Mouse (Mus musculus): ENCODE measurements around the gene Ralbp1. TPM values are rescaled to one million over a fixed set of nuclear protein-coding genes. Genes with fewer than 3 reads are reported as not detected.

Ralbp1 gene
- total RNA-seq, 2 experiments from 2014 or later: 37.8 to 38.6 TPM

- intact Hi-C loops (cut with DNase I): no loop called here
- DNase-seq (ENCODE audit: low spot score): no peak
Observed at GRCm38 (mm10) chr17:65862579-65862978, 23.0 kb downstream of the Ralbp1 start.

GRCm38 (mm10) chr17:65857617-65858016 lies 28.0 kb downstream of the Ralbp1 start:
- DNase-seq (ENCODE audit: low spot score): no peak
- intact Hi-C loops (cut with DNase I): no loop called here

- no peak for DNase-seq (ENCODE audit: low spot score)
- intact Hi-C loops (cut with DNase I): no loop called here
Observed at GRCm38 (mm10) chr17:65854006-65854405, 31.6 kb downstream of the Ralbp1 start.

DNA sequence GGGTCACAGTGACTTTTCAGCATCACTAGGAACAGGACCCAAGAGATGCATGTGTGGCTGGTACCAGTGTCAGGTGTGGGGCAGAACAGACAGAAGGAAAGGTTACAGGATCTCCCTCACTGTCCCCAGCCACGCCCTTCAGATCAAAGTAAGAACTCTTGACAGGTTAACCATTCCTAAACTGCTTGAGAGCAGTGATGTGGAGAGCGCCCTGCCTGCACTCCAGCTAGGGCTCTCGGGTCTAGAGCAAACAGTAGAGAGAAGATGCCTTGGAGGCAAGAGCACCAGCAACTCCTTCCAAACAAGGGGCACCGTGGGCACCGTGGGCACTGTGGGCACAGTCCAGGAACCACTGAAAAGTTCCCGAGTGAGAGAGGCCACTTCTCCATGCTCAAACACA lies 32.3 kb downstream of the Ralbp1 start:
- intact Hi-C loops (cut with DNase I): no loop called here
- no peak for DNase-seq (ENCODE audit: low spot score)

GRCm38 (mm10) chr17:65851749-65852148 lies 33.8 kb downstream of the Ralbp1 start:
- DNase-seq (ENCODE audit: low spot score): no peak
- intact Hi-C loops (cut with DNase I): no loop called here

DNA sequence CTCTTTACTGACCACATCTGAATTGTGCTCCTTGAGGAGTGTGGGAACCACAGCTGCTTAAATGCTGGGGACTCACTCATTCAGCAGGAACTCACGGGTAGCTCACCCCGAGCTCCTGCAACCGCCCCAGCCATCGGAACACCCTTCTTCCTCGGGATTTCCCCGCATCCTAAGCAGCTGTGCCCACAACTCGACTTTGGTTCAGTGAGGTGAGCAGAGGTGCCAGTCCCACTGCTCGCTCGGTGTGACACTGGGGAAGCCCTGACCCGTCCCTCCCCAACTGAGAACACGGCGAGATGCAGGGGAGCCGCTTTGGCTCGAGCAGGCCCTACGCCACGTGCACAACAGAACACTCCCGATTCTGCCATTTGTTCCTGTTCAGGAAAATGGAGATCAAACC lies 35.1 kb downstream of the Ralbp1 start:
- intact Hi-C loops (cut with DNase I): no loop called here
- no peak for DNase-seq (ENCODE audit: low spot score)

DNA sequence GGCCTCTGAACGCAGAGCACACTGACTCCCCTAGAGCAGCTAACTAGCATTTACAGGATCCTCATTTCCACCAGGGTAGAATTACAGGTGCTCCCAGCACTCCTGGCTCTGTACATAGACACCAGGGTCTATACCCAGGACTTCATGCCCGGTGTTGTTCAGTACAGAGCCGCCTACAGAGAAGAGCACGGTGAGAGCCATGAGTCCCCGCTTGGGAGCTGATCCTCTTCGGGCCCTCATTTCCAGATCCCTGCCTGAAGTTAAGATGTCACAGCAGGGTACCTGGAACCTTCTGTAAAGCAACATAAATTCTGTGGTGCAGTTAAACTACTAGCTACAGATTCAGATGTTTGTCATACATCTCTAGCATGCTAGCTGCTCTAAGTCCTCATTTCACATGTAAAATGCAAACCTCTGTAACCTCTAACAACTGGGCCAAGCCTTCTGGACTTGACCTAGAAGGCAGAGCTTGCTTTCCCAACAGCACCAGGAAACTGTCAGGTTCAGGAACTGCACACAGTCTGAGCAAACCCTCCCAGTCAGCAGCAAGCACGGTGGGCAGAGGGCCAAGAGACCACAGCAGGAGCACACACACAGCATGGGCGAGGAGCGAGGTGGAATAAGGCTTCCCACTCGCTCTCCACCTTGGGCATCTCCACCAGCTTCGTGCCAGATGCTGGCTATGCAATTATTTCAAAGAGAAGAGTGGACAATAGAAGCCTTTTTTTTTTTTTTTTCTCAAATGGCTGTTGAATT lies 37.7 kb downstream of the Ralbp1 start:
- DNase-seq (ENCODE audit: low spot score): no peak
- intact Hi-C loops (cut with DNase I): no loop called here

- intact Hi-C loops (cut with DNase I): no loop called here
- DNase-seq (ENCODE audit: low spot score): no peak
Observed at GRCm38 (mm10) chr17:65845423-65845822, 40.2 kb downstream of the Ralbp1 start.

DNA sequence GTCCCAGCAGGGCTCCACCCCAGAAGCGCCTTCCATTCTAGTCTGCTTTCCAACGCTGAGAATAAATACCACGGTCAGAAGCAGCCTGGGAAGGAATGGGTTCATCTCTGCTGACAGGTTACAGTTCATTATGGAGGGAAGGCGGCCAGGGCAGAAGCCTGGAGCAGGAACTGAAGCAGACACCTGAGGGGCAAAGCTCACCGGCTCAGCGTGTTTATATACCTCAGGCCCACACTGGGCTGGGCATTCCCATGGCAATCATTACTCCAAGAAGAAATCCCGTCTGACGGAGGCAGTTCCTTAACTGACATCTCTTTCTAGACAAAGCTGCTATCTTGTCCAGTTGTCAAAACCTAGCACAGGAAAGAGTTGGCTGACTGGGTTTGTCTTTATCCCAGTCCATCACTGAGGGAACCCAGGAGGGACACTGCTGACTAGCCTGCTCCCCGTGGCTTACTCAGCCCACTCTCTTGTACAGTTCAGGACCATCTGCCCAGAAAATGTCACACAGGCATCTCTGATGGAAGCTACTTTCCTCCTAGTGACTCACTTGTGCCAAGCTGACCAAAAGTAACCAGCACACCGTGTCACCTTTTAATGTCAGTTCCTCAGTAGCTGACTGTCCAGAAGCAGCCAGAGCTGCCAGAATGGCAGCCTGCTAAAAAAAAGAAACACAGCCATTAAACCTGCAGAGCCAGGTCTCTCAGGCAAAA lies 42.8 kb downstream of the Ralbp1 start:
- DNase-seq (ENCODE audit: low spot score): no peak
- intact Hi-C loops (cut with DNase I): no loop called here

DNA sequence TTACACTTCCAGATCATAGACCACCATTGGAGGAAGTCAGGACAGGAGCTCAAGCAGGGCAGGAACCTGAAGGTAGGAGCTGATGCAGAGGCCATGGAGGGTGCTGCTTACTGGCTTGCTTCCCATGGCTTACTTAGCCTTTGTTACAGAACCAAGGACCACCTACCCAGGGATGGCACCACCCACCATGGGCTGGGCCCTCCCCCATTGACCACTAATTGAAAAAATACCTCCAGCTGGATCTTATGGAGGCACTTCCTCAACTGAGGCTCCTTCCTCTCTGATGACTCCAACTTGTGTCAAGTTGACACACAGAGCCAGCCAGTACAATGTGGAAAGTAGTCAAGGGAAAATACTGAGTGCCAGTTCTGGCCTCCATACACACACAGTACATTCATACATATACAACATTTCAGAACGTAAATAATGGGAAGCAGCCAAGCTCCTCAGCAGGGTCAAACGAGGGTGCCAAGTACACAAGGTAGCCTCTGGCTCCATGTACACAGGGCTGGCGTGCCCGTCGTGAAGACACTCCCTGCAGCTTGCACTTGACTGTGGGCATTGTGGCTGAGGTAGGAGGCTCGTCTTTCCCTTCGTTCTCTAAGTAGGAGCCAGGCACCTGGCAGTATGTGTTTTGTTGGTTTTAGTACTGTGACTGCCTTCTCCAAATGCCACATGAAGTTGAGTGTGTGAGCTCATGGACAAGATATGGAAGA lies 45.9 kb downstream of the Ralbp1 start:
- intact Hi-C loops (cut with DNase I): no loop called here
- no peak for DNase-seq (ENCODE audit: low spot score)

DNA sequence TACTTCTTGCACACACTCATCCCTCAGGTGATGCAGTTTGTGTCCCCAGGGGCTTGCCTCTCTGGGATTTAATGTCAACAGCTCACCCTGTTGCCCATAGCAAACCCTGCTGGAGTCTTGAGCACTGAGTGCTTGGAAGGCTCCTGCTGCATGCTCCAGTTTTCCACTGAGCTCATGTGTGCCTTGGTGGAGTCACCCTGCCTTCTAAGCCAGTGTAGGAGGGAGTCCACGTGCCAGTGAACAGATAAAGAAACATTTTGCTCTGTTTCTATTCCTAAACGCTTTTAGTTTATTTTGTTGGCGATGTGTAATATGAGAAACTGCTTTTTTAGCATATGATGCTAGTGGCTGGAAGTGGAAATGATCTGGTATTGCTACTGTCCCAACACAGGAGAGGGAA lies 48.9 kb downstream of the Ralbp1 start:
- intact Hi-C loops (cut with DNase I): no loop called here
- no peak for DNase-seq (ENCODE audit: low spot score)

DNA sequence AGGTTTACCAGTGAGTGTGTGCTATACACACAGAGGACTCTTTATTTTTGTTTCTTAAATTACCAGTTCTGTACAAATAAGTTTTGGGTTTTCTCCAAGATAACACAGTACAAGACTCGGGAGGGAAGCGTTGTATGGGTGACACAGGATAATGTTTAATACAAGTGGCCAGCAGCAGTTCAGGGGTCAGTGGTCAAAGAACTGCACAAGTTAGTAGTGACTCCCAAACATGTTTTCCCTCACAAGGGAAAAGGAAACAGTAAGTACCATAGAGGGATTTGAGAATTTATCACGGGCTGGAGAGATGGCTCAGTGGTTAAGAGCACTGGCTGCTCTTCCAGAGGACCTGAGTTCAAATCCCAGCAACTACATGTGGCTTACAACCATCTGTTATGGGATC lies 51.7 kb downstream of the Ralbp1 start:
- no peak for DNase-seq (ENCODE audit: low spot score)
- intact Hi-C loops (cut with DNase I): no loop called here

GRCm38 (mm10) chr17:65830216-65830863 lies 55.3 kb downstream of the Ralbp1 start:
- no peak for DNase-seq (ENCODE audit: low spot score)
- intact Hi-C loops (cut with DNase I): no loop called here

DNA sequence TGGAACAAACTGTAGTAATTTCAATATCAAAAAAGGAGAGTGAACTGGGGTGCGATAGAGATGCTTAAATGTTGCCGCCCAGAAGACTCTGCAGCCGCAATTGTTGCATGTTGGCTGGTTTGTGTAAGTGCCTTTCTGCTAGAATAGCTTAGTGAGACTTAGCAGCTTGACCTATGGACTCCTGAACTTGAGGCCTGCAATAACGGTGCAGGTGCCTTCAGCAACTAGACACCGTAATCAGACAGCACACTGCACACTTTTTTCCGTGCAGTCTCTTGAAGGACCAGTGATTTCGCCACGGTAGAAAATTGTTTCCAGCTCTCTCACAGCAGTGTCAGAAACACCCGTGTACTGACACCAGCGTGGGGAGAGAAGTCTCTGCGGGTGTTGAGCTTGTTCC lies 56.6 kb downstream of the Ralbp1 start:
- intact Hi-C loops (cut with DNase I): no loop called here
- no peak for DNase-seq (ENCODE audit: low spot score)

DNA sequence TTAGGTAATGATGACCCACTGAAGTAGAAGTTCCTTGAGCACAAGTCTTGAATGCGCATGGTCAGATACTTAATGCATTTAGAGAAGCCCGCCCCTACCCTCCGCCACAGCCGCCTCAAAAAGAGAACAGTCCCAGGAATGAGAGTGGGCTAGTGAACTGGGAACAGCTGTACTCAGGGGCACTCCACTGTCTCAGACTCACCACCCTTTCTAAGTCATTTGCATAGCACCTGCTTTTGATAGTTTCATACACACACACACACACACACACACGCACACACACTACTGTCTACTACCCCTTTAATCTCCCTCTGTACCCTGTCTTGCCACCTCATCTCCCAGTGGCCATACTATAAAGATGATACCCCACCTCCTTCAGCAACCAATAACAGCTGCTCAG lies 57.7 kb downstream of the Ralbp1 start:
- intact Hi-C loops (cut with DNase I): no loop called here
- no peak for DNase-seq (ENCODE audit: low spot score)

GRCm38 (mm10) chr17:65827119-65827840 lies 58.3 kb downstream of the Ralbp1 start:
- no peak for DNase-seq (ENCODE audit: low spot score)

GRCm38 (mm10) chr17:65826257-65826656 lies 59.3 kb downstream of the Ralbp1 start:
- DNase-seq (ENCODE audit: low spot score): no peak
- intact Hi-C loops (cut with DNase I): no loop called here

More at GRCm38 (mm10) chr17:65827119-65827840, 58.3 kb downstream of the Ralbp1 start:
- intact Hi-C loops (cut with DNase I): no loop called here

DNA sequence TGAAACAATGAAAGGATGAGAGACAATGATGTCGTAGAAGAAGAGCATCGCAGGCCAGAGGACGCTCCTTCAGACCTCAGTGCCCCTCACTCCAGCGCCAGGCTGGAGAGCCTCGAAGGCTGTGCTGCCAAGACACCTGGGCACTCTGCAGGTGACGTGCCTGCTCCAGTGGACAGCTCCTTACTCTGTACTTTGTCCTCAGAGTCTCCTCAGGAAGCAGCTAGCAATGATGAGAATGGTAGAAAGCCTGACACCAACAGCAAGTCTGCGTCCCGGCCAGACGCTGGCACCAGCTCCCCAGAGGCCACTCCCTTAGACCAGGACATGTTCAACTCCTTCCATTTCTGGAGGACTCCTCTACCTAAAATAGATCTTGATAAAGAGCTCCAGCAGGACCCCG lies 61.4 kb downstream of the Ralbp1 start:
- intact Hi-C loops (cut with DNase I): no loop called here
- DNase-seq (ENCODE audit: low spot score): no peak

GRCm38 (mm10) chr17:65822423-65822822 lies 63.2 kb downstream of the Ralbp1 start:
- no peak for DNase-seq (ENCODE audit: low spot score)
- intact Hi-C loops (cut with DNase I): no loop called here

DNA sequence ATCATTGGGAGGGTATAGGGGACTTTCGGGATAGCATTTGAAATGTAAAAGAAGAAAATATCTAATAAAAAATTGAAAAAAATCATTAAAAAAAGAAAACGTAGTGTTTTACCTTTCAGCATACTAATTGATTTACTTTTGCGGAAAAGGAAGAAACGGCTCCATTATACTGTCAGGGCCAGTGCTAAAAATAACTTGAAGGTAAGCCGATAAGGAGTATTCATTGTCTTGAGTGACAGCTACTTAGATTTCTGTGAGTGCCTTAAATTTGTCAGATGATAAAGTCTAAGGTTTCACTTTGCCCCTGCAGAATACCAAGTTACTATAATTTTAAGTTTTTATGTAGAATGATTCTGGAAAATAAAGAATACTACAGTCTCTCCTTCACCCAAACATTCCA lies 65.4 kb downstream of the Ralbp1 start:
- intact Hi-C loops (cut with DNase I): no loop called here
- no peak for DNase-seq (ENCODE audit: low spot score)

Data from heart, postnatal 25 days (tissue).